Mouse (Mus musculus) splenic B cell, adult 2 months (primary cell): ENCODE data around the gene ccdc198.
"Not testable (repeated sequence)": the region's sequence is repeated elsewhere in the genome, so short reads cannot be mapped to it uniquely, and the experiment has no call there.

ENCODE experiments used
- DNase-seq: peaks from one replicate; pipeline ENCODE4 v3.0.0-alpha.2; 2011; ENCODE audit warnings: low read depth, low spot score
- H3K27me3 ChIP-seq: 2 replicates; pipeline ENCODE4 v1.6.1; 2012; ENCODE audit warnings: mild to moderate bottlenecking, low read length, moderate library complexity, mixed read lengths; ENCODE audit not compliant: control insufficient read depth, poor library complexity, insufficient read depth, severe bottlenecking
- H3K36me3 ChIP-seq: 2 replicates; pipeline ENCODE4 v1.6.1; 2012; ENCODE audit warnings: mild to moderate bottlenecking, low read length, moderate library complexity, mixed read lengths; ENCODE audit not compliant: control insufficient read depth, poor library complexity, insufficient read depth, severe bottlenecking

Gene ccdc198

DNA sequence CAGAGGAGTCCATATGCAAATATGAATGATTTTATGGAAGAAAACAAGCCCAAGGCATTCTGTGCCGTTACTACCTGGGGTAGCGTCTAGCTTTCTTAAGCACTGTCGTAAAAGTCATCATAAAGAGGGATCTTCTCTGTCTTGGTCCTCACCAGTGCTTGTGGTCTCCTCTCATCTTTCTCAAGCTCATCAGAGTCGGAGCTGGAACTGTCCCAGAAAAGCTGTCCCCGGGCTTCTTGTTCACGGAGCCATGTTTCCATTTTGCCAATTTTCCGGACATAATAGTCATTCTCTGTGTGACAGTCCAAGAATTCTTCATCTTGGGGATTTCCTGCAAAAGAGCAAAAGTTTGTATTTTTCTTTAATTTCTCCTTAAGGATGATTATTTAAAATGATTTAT lies 18.8 kb downstream of the ccdc198 start:
- no peak for DNase-seq
- no peaks in the 10 kb centered on the region for H3K36me3 ChIP-seq
- no peaks in the 10 kb centered on the region for H3K27me3 ChIP-seq

GRCm38 (mm10) chr14:49221771-49222170 lies 23.5 kb downstream of the ccdc198 start:
- no peaks in the 10 kb centered on the region for H3K36me3 ChIP-seq
- peak; percentile 78 for DNase-seq
- H3K27me3 ChIP-seq = no peaks in the 10 kb centered on the region

DNA sequence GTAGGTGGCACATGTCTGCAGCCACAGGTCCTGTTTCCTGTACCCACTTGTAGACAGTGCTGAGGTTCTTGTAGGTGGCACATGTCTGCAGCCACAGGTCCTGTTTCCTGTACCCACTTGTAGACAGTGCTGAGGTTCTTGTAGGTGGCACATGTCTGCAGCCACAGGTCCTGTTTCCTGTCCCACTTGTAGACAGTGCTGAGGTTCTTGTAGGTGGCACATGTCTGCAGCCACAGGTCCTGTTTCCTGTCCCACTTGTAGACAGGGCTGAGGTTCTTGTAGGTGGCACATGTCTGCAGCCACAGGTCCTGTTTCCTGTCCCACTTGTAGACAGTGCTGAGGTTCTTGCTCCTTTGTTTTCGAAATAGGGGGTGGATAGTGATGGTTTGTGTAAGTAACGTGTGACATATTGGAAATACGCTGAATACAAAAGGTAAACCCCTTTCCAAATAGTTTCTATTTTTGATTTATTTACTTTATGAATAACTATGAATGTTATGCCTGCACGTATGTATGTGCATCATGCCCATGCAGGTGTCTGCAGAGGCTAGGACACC lies 25.7 kb downstream of the ccdc198 start:
- peak; percentile 38 for DNase-seq

GRCm38 (mm10) chr14:49218677-49219076 lies 26.6 kb downstream of the ccdc198 start:
- no peaks in the 10 kb centered on the region for H3K36me3 ChIP-seq
- no peaks in the 10 kb centered on the region for H3K27me3 ChIP-seq
- peak; percentile 37 for DNase-seq

More for the DNA sequence above, 25.7 kb downstream of the ccdc198 start:
- H3K36me3 ChIP-seq, H3K27me3 ChIP-seq: not testable (repeated sequence)

DNA sequence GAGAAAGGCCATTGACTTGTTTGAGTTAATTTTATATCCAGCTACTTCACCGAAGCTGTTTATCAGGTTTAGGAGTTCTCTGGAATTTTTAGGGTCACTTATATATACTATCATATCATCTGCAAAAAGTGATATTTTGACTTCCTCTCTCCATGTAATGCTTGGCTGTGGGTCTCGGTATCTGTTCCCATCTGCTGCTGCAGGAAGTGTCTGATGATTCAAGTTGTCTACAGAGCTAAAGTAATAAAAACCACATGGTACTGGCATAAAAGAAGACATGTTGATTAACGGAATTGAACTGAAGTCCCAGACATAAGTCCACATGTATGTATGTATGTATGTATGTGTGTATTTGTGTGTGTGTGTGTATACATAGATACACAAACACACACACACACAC lies 35.1 kb downstream of the ccdc198 start:
- H3K36me3 ChIP-seq, H3K27me3 ChIP-seq, DNase-seq: not testable (repeated sequence)

DNA sequence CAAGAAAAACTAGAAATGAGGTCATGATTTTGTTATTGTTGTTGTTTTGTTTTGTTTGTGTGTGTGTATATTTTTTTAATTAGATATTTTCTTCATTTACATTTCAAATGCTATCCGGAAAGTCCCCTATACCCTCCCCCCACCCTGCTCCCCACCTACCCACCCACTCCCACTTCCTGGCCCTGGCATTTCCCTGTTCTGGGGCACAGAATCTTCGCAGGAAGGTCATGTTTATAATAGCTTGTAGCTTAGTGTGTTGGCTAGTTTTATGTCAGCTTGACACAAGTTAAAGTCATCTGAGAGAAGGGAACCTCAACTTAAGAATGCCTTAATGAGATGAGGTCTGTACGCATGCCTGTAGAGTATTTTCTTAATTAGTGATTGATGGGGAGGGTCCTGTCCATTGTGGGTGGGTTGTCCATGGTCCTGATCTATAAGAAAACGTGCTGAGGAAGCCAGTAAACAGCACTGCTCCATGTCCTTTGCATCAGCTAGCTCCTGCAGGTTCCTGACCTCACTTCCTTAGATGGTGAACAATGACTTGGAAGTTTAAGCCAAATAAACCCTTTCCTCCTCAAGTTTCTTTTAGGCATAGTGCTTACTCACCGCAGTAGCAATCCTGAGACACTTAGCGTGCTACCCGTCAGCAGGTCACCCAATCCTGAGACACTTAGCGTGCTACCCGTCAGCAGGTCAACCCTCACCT lies 44.0 kb downstream of the ccdc198 start:
- no peaks in the 10 kb centered on the region for H3K36me3 ChIP-seq
- DNase-seq = no peak
- H3K27me3 ChIP-seq = no peaks in the 10 kb centered on the region

GRCm38 (mm10) chr14:49197031-49197527 lies 48.2 kb downstream of the ccdc198 start:
- no peaks in the 10 kb centered on the region for H3K36me3 ChIP-seq
- no peak for DNase-seq
- H3K27me3 ChIP-seq = no peaks in the 10 kb centered on the region

GRCm38 (mm10) chr14:49186270-49186669 lies 59.0 kb downstream of the ccdc198 start:
- Histone ChIP-seq H3K27me3 (no peaks in the 10 kb centered on the region), H3K36me3 (peaks cover 3% of the 10 kb centered on the region; the same call in 1 of the 2 replicates)
- no peak for DNase-seq

DNA sequence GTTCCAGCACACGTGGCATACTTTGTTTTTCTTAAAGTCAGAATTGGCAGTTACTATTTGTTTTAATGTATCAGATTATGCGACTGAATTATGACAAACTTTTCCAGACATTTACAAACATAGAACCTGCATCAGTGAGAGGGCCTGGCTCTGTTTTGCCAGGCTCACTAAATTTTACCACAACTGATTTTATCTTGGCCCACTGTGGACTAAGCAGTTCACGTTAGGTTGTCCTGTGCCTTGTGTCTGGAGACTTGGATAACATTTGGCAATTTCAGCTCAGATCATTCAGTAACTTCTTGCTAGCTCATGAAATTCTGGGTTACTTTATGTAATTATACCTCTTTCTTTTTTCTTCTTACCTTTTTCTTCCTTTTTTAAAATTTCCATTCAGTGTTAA lies 65.5 kb downstream of the ccdc198 start:
- no peak for DNase-seq
- H3K27me3 ChIP-seq = no peaks in the 10 kb centered on the region
- H3K36me3 ChIP-seq = 0 out of 2 replicates have a peak, but pooled peaks cover 2% of the 10 kb centered on the region

DNA sequence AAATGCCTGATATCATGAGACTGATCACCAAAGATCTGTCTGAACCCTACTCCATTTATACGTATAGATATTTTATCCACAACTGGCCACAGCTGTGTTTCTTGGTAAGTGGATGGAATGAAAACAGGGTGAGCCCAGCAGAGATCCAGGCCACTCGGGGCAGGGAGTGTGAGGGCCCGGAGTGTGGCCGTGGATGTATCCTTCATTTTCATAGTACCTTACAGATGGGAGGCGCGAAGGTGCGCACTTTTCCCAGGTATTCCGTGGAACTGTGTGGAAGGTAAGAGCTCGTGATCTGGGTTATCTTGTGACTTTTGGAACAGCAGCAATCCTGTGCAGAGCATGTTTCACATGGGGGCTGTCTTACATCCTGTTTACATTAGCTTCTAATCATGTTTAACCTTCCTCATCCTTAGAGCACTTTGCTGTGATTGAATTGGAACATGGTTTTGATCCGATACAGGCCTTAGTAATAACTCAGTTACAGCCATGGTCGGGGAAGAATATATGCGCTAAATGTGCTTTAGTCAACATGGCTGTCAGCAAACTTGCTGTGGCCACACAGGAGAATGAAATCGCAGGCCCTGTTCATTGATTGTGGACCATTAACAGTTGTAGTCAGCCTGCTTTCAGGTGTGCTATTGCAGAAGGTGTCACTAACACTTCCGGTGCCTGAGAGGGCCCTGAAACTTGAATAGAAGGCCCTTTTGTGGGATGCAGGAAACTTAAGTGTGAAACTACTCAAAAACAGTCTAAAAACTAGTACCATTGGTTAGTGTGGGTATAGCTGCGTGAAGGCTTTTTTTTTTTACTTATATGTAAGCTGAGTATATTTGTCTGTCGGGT lies 71.8 kb downstream of the ccdc198 start:
- Histone ChIP-seq H3K27me3 (no peaks in the 10 kb centered on the region), H3K36me3 (0 out of 2 replicates have a peak, but pooled peaks cover 2% of the 10 kb centered on the region)
- no peak for DNase-seq

GRCm38 (mm10) chr14:49172582-49172988 lies 72.7 kb downstream of the ccdc198 start:
- peak; percentile 61 for DNase-seq
- H3K36me3 ChIP-seq = no peaks in the 10 kb centered on the region
- no peaks in the 10 kb centered on the region for H3K27me3 ChIP-seq

DNA sequence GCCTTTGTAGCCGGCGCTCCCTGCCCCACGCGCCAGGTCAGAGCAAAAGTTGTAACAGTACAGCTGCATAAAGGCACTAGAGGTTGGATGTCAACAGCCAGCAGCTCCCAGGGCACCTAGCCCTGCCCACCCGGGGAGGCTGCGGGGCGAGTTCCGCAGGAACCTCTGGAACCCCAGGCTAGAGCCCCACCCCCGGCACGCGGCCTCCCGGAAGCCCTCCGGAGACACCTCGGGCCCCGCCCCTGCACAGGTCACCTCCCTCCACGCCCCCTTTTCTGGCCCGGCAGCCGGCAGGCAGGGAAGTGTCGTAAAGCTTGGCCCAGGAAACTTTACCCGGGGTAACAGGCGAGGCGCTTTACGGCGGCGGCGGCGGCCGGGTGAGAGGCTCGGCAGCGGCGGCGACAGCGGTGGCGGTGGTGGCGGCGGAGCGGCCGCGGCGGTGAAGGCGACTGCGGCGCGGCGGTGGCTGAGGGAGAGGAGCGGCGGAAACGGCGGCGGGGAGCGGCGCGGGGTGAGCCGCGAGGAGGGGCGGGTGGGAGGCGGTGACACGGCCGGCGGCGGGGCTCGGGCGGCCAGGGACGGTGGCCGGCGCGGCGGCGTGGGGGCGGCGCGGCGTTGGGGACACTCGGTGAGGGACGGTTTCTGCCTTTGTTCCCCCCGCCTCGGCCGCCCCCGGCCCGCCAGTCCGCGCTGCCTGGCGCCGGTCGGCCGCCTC lies 73.2 kb downstream of the ccdc198 start, which contains the start of gene Naa30:
TSS of gene Naa30 (plus strand) at position 360 of the 715 bp plus-strand sequence.
- Histone ChIP-seq H3K36me3 (no peaks in the 10 kb centered on the region), H3K27me3 (no peaks in the 10 kb centered on the region)
- peak; percentile 96 for DNase-seq

GRCm38 (mm10) chr14:49171286-49171685 lies 74.0 kb downstream of the ccdc198 start:
- Histone ChIP-seq H3K36me3 (no peaks in the 10 kb centered on the region), H3K27me3 (no peaks in the 10 kb centered on the region)
- DNase-seq = no peak
